Mouse (Mus musculus): ENCODE measurements around the gene Loxl3.

Gene Loxl3

DNA sequence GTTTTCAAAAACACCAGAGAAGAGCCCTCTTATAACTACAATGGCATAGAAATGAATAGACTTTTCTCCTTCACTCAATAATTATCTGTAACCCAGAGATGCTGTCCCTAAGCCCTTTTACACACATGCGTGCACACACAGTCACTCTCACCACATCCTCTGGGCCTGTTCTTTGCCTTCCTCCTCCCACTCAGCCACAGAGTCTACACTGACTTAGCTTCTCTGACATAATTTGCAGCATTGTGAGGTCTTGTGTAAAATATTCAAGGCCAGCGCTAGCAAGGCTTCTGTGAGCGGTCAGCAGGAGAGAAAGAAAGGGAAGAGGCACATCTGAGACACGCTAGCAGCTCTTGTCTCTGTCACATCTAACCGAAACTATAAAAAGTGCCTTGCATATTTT is 20.5 kb upstream of the Loxl3 start:
- in situ Hi-C loops (cut with MboI; ENCODE audit: low pct_unique_long_range_greater_than_20kb in 1 of 2, low sequenced_read_pairs in 2 of 2, unreplicated experiment in 1 of 2): no loop called here

DNA sequence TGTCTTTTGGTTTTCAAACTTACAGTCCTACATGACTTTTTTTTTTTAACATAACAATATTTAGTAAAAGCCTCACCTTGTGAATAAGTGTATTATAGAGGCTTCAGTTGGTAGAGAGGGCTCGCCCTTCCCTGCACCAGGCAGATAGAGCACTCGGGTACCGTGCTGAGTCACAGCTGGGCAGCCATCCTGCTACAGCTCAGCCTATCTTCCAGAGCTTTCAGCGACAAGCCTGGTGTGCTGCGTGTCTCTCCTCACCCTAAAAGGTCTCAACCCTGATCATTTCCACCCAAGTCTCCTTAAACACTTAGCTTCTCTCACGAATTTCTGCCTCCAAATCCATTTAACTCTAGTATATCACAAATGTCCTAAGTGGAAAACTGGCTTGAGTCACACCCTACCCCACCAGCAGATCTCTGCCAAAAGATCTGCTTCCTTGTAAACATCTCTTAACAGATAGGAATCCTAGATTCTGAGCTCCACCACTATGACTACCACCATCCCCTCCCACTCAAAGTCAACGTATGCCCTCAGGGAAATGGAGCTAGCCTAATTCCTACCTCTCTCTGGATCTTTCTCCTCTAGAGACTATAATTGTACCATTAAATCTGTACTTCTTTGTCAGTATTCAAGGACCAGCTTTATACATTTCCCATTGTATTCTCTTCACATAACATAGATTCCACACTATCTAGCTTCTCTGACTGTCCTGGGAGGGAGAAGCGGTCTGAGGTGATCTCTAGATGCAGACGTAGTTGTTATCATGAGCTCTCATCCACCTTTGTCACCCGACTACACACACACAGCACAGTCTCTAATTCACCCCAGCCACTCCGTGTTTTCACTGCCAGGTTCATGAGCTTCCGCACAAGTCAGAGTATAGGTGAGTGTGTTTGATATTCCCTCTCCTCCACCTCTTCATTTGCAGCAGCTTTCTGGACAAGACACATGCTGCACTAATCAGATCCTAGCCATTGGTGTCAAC is 19.2 kb upstream of the Loxl3 start:
- in situ Hi-C loops (cut with MboI; ENCODE audit: low pct_unique_long_range_greater_than_20kb in 1 of 2, low sequenced_read_pairs in 2 of 2, unreplicated experiment in 1 of 2): no loop called here

GRCm38 (mm10) chr6:83015749-83016148 is 18.2 kb upstream of the Loxl3 start:
- in situ Hi-C loops (cut with MboI; ENCODE audit: low pct_unique_long_range_greater_than_20kb in 1 of 2, low sequenced_read_pairs in 2 of 2, unreplicated experiment in 1 of 2): no loop called here

GRCm38 (mm10) chr6:83017190-83017589 is 16.8 kb upstream of the Loxl3 start:
- in situ Hi-C loops (cut with MboI; ENCODE audit: low pct_unique_long_range_greater_than_20kb in 1 of 2, low sequenced_read_pairs in 2 of 2, unreplicated experiment in 1 of 2): no loop called here

GRCm38 (mm10) chr6:83019044-83019443 is 14.9 kb upstream of the Loxl3 start:
- in situ Hi-C loops (cut with MboI; ENCODE audit: low pct_unique_long_range_greater_than_20kb in 1 of 2, low sequenced_read_pairs in 2 of 2, unreplicated experiment in 1 of 2): no loop called here

DNA sequence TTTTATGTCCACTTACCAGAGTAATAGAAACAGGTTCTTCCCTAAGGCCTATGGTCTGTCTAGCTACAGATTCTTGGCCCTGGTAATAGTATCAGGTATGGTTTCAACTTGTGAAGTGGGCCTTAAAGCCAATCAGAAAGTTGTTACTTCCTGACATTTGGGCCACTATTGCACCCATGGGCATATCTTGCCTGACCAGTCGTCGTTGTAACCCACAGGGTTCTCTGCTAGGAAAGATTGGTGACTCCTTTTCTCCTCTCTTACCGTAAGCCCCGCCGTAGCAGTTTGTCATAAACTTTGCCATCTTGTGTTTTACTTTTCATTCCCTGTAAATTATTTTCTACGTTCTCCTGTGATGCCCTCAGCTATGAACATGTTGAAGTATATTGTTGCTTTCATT is 13.9 kb upstream of the Loxl3 start:
- in situ Hi-C loops (cut with MboI; ENCODE audit: low pct_unique_long_range_greater_than_20kb in 1 of 2, low sequenced_read_pairs in 2 of 2, unreplicated experiment in 1 of 2): no loop called here

DNA sequence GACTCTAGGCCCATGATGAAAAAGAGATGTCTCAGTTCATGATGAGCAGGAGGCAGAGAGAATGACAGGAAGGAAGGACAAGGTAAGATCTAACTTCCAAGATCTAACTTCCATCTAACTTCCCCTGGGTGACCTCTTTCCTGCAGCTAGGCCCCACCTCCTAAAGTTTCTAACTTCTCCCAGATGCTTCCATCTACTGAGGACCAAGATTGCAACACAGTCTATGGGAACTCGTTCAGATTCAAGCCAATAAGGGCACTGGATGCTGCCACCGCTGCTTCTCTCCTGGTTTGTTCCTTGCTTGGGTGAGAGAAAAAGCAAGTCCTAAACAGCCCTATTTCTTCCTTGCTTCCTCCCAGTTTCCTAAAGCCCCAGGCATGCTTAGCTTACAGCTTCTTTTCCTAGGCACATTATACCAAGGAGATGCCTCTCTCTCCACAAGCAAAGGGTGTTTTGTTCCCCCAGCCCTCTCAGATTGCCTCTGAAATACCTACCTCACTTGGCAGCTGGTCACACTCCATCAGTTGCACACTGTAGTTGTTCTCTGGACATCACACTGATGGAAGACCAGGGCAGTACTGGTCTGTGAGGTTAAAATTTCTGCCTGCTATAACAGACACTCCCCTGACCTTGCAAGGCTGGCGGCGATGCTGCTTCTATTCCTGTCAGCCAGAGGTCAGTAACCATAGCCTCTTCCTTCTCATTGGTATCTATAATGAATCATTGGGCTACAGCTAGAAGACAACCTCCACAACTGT is 13.0 kb upstream of the Loxl3 start:
- in situ Hi-C loops (cut with MboI; ENCODE audit: low pct_unique_long_range_greater_than_20kb in 1 of 2, low sequenced_read_pairs in 2 of 2, unreplicated experiment in 1 of 2): no loop called here

- in situ Hi-C loops (cut with MboI; ENCODE audit: low pct_unique_long_range_greater_than_20kb in 1 of 2, low sequenced_read_pairs in 2 of 2, unreplicated experiment in 1 of 2): no loop called here
These were observed 11.0 kb upstream of the Loxl3 start for GRCm38 (mm10) chr6:83023008-83023407.

DNA sequence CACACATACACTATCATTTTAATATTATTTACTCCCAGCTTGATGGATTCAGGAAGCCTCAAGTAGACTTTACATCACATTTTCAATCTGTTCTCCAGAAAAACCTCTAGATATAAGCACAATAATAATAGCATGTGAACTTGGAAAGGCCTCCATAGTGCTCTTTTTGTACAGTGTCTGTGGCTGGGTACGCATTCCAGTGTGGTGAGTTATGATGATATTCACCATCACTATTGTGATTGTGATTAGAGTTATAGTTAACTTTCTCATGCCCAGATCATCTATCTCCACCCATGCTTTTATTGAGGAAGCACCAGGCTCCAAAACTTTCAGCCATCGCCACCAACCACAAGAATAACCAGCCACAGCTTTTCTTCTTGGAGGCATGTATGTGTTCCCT is 10.2 kb upstream of the Loxl3 start:
- in situ Hi-C loops (cut with MboI; ENCODE audit: low pct_unique_long_range_greater_than_20kb in 1 of 2, low sequenced_read_pairs in 2 of 2, unreplicated experiment in 1 of 2): no loop called here

DNA sequence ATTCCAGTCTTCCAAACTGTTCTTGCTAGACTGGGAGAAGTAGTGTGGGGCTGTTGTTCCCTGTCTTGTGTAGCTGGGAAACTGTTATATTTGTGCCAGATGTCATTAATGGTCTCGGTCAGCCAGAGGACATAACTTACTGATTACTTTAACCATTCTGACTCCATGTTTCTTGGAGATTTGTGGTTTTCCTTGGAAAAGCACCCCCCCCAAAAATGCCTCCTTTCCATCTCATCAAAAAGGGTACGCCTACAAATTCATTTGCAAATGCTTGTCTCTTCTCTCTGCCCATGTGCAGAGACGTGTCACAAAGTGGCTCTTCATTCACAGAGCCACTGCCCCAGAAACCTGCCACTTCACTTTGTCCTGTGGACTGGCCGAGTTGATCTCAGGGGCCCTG is 9.6 kb upstream of the Loxl3 start:
- in situ Hi-C loops (cut with MboI; ENCODE audit: low pct_unique_long_range_greater_than_20kb in 1 of 2, low sequenced_read_pairs in 2 of 2, unreplicated experiment in 1 of 2): no loop called here

- in situ Hi-C loops (cut with MboI; ENCODE audit: low pct_unique_long_range_greater_than_20kb in 1 of 2, low sequenced_read_pairs in 2 of 2, unreplicated experiment in 1 of 2): no loop called here
These were observed 8.8 kb upstream of the Loxl3 start for GRCm38 (mm10) chr6:83025221-83025620.

GRCm38 (mm10) chr6:83027293-83027692 is 6.7 kb upstream of the Loxl3 start:
- in situ Hi-C loops (cut with MboI; ENCODE audit: low pct_unique_long_range_greater_than_20kb in 1 of 2, low sequenced_read_pairs in 2 of 2, unreplicated experiment in 1 of 2): no loop called here

GRCm38 (mm10) chr6:83027706-83028105 is 6.3 kb upstream of the Loxl3 start:
- in situ Hi-C loops (cut with MboI; ENCODE audit: low pct_unique_long_range_greater_than_20kb in 1 of 2, low sequenced_read_pairs in 2 of 2, unreplicated experiment in 1 of 2): no loop called here

- in situ Hi-C loops (cut with MboI; ENCODE audit: low pct_unique_long_range_greater_than_20kb in 1 of 2, low sequenced_read_pairs in 2 of 2, unreplicated experiment in 1 of 2): no loop called here
These were observed 4.2 kb upstream of the Loxl3 start for GRCm38 (mm10) chr6:83029777-83030176.

DNA sequence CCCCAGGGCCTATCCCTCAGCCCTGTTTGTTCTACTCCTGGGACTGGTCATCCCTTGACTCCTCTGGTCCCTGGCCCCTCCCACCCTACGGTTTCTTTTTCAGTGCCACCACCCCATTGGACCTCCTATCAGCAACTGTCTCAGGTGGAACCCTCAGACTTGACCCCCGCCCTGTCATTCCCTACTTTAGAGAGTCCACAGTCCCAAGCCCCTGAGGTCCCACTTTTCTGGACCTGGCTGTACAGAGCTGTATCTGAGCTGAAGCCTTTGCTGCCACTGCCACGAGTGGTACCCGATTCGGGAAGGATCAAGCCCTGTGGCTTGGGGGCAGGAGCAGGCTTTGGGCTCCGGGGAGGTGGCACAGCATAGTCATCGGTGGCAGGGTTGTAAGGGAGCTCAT is 2.9 kb upstream of the Loxl3 start:
- in situ Hi-C loops (cut with MboI; ENCODE audit: low pct_unique_long_range_greater_than_20kb in 1 of 2, low sequenced_read_pairs in 2 of 2, unreplicated experiment in 1 of 2): no loop called here

DNA sequence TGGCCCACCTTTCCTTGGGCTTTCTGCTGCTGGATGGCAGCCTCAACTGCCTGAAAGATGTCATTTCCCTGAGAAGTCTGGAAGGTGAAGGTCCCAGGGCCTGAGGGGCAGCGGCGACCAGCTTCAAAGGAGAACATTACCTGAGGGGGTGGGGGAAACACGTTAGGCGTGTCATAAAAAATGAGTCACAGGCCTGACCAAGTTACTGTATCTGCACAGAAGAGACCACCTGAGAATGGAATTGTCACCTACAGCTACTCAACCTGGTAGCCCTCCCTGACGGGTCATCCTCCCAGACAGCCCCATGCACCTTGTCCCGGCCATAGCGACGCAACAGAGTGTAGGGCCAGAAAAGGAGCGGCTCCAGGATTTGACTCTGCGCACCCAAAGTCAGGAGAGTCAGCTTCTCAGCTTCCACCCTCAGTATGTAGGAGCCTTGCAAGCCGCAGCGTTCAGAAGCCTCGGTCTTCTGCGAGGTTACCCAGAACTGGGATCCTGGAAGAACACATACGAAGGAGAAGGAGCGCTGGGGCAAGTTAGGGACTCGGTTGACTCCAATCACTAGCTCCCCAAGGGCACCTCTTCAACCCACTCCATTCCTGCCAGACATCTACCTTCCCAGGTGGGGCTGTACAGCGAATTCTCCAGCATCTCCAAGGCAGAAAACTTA is 1.9 kb upstream of the Loxl3 start:
- in situ Hi-C loops (cut with MboI; ENCODE audit: low pct_unique_long_range_greater_than_20kb in 1 of 2, low sequenced_read_pairs in 2 of 2, unreplicated experiment in 1 of 2): no loop called here

- in situ Hi-C loops (cut with MboI; ENCODE audit: low pct_unique_long_range_greater_than_20kb in 1 of 2, low sequenced_read_pairs in 2 of 2, unreplicated experiment in 1 of 2): no loop called here
These were observed 1.2 kb upstream of the Loxl3 start for GRCm38 (mm10) chr6:83032769-83033191.

DNA sequence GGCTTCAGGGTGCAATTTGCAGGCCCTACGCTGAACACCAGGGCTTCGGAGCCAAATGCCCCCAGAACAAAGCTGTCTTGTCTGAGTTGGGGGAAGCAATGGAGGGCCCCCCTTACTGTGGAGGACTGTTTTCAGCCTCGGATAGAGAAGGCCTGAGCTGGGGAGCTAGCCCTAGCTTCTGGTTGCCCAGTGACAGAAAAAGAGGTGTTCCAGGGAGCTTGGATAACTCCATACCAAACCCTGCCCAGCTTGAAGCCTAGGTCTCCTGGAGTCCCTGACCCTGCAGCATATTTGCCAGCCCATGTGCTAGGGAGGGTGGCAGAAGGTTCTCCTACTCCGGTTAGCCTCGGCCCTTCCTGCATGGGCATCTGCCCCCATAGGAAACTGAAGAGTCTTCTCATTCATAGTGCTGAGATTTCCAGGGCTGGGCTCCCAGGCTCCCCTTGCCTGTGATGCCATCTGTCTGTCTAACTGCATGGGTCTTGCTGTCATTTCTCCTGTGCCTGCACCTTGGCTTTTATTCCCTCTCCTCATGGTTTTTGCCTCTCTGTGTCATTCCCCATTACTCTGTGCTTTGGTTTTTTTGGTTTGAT is 586 bp downstream of the Loxl3 start:
- in situ Hi-C loops (cut with MboI; ENCODE audit: low pct_unique_long_range_greater_than_20kb in 1 of 2, low sequenced_read_pairs in 2 of 2, unreplicated experiment in 1 of 2): no loop called here

- in situ Hi-C loops (cut with MboI; ENCODE audit: low pct_unique_long_range_greater_than_20kb in 1 of 2, low sequenced_read_pairs in 2 of 2, unreplicated experiment in 1 of 2): no loop called here
These were observed 3.2 kb downstream of the Loxl3 start for GRCm38 (mm10) chr6:83037188-83037587.
